36 mouse cellular contexts compared by ENCODE assay signal in the genomic region with DNA sequence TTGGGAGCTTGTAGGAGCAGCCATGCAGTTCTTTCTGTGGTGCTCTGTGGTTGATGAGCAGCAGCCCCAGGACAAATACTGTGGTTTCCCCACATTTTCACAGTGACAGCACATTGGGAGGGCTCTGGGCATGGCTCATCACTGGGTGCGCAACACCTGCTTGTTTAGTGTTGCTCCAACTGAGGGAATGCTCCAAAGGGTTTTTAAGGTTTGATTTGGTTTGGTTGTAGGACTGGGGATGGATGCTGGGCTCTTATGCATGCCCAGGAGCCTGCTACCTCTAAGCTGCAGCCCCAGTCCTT. TPM values are rescaled to one million over a fixed set of nuclear protein-coding genes. Genes with fewer than 3 reads are reported as not detected.
A peak's percentile ranks its signal among the peaks of the same experiment; 100 is the strongest.
DNase-seq lines count a peak whose midpoint lies in the region; ATAC-seq and TF ChIP-seq lines count a peak whose summit lies in the region.
"Had no signal": no experiment of that assay in that cellular context is flagged by ENCODE, and none has a peak within 500 bp of the region (broad histone marks: within the 10 kb centered on the region; RNA-seq: fewer than 3 reads in every experiment).

No protein-coding gene starts in this region.

- no peaks in the 10 kb centered on the region for H3K9me3 ChIP-seq in lung, postnatal 0 days (ENCODE audit: low read length)
- H3K9me3 ChIP-seq: embryonic facial prominence, embryonic 13.5 days; forebrain, embryonic 12.5 days; heart, embryonic 12.5 days; hindbrain, embryonic 10.5 days; hindbrain, embryonic 15.5 days; liver, embryonic 15.5 days; lung, embryonic 15.5 days; neural tube, embryonic 12.5 days had no signal

- CTCF ChIA-PET in Patski (lab: Charles Lee), result interaction anchor here (1.1 to 1.8 kb wide), 5 partner anchors 10 to 158 kb away, joined by 3 to 5 read pairs (median 4); no protein-coding TSS in a partner anchor

- no peaks in the 10 kb centered on the region for H3K27me3 ChIP-seq in Patski
- no peaks in the 10 kb centered on the region for H3K27me3 ChIP-seq in splenic B cell, adult 2 months (ENCODE audit: control insufficient read depth, insufficient read depth, low read length, poor library complexity, severe bottlenecking)
- H3K27me3 ChIP-seq in lung, postnatal 0 days (replicated peaks; ENCODE audit: insufficient read depth, low read length), result no peaks in the 10 kb centered on the region
- H3K27me3 ChIP-seq: embryonic facial prominence, embryonic 13.5 days; forebrain, embryonic 12.5 days; heart, embryonic 12.5 days; hindbrain, embryonic 15.5 days; liver, embryonic 15.5 days; lung, embryonic 15.5 days; neural tube, embryonic 12.5 days had no signal

- in situ Hi-C loops in Patski (cut with MboI; ENCODE audit: low pct_unique_long_range_greater_than_20kb), result no loop called here

- no peak overlapping the region for H3K4me2 ChIP-seq in lung, postnatal 0 days (replicated peaks; ENCODE audit: low read depth, low read length)
- H3K4me2 ChIP-seq: embryonic facial prominence, embryonic 13.5 days; forebrain, embryonic 12.5 days; heart, embryonic 12.5 days; hindbrain, embryonic 15.5 days; liver, embryonic 15.5 days; lung, embryonic 15.5 days; midbrain, embryonic 11.5 days; neural tube, embryonic 12.5 days had no signal

- 100% methylated on average over 1 of the region's 1 CpGs for WGBS in lung, postnatal 0 days

- no peak overlapping the region for H3K27ac ChIP-seq in lung, postnatal 0 days (ENCODE audit: low read length)
- H3K27ac ChIP-seq: forebrain, embryonic 12.5 days; heart, adult 2 months; hindbrain, embryonic 10.5 days; hindbrain, embryonic 15.5 days; liver, embryonic 15.5 days; lung, embryonic 15.5 days; neural tube, embryonic 12.5 days had no signal

- H3K36me3 ChIP-seq in splenic B cell, adult 2 months (ENCODE audit: control insufficient read depth, insufficient read depth, low read length, poor library complexity, severe bottlenecking), result no peaks in the 10 kb centered on the region; the same call in 1 of the 2 replicates
- H3K36me3 ChIP-seq in lung, postnatal 0 days (ENCODE audit: insufficient read depth, low read length), result no peaks in the 10 kb centered on the region
- H3K36me3 ChIP-seq: lung, embryonic 15.5 days had no signal

- DNase-seq in heart, adult 11 months, result peak; percentile 79
- DNase-seq in heart, postnatal 25 days (ENCODE audit: low spot score), result no peak
- peak; percentile 76 for DNase-seq in 3134 (ENCODE audit: extremely low read depth, insufficient read length, low spot score)
- DNase-seq in Patski (ENCODE audit: low read depth, low spot score), result peak; percentile 60
- peak; percentile 11 for DNase-seq in splenic B cell, adult 2 months (ENCODE audit: low read depth, low spot score)
- DNase-seq in lung, postnatal 0 days (ENCODE audit: low spot score), result no peak
- no peak for DNase-seq in thymus, postnatal 0 days (ENCODE audit: low spot score)
- DNase-seq: adrenal gland, adult 8-10 months; cerebellum, adult 8-10 months; cerebellum, postnatal 36 days; embryo, embryonic 11 days; gastrocnemius, postnatal 36 days; heart, adult 2 months; kidney, adult 8-10 months; kidney, postnatal 25 days; layer of hippocampus, postnatal 36 days; lung, postnatal 36 days; right cerebral cortex, adult 18-20 months; spleen, adult 18-20 months; thymus, postnatal 14 days had no signal

- POLR2A ChIA-PET in Patski (lab: Charles Lee), result interaction anchor here (1.7 kb wide), 1 partner anchor 158 kb away, joined by 8 read pairs; a partner anchor contains a TSS

- no peak for TF ChIP-seq EP300 in lung, postnatal 0 days (IDR thresholded peaks at IDR 0.05)

- intact Hi-C loops in heart, postnatal 25 days (cut with DNase I), result no loop called here

- no peak for TF ChIP-seq CTCF in Patski (IDR thresholded peaks at IDR 0.05)
- TF ChIP-seq CTCF in lung, postnatal 0 days (IDR thresholded peaks at IDR 0.05), result no peak

- no peak overlapping the region for H3K4me3 ChIP-seq in lung, postnatal 0 days (ENCODE audit: low read depth, low read length)
- H3K4me3 ChIP-seq: embryonic facial prominence, embryonic 13.5 days; forebrain, embryonic 12.5 days; heart, adult 2 months; heart, embryonic 12.5 days; hindbrain, embryonic 10.5 days; hindbrain, embryonic 15.5 days; liver, embryonic 15.5 days; lung, embryonic 15.5 days; neural tube, embryonic 12.5 days had no signal

- no peak overlapping the region for H3K9ac ChIP-seq in lung, postnatal 0 days (replicated peaks; ENCODE audit: low read depth)
- H3K9ac ChIP-seq: embryonic facial prominence, embryonic 13.5 days; forebrain, embryonic 12.5 days; heart, embryonic 12.5 days; hindbrain, embryonic 15.5 days; liver, embryonic 15.5 days; lung, embryonic 15.5 days; neural tube, embryonic 12.5 days had no signal

- peak; percentile 93 for ATAC-seq in Patski
- no peak for ATAC-seq in cerebellum, adult (ENCODE audit: insufficient number of reproducible peaks, low FRiP score, low TSS enrichment)
- ATAC-seq in lung, postnatal 0 days, result no peak
- ATAC-seq: CD4-positive, CD25-positive, alpha-beta regulatory T cell, adult 4 months; midbrain, embryonic 16.5 days had no signal

- H3K4me1 ChIP-seq in lung, postnatal 0 days (ENCODE audit: insufficient read depth, low read depth, low read length), result 0 out of 2 replicates have a peak, but pooled peaks cover 3% of the 10 kb centered on the region
- H3K4me1 ChIP-seq: forebrain, embryonic 12.5 days; hindbrain, embryonic 10.5 days; hindbrain, embryonic 15.5 days; neural tube, embryonic 12.5 days had no signal

RNA-seq across cellular contexts. Expression of a gene that starts 39.8 kb away (rescaled TPM):
- 1 to 10 TPM; 7.1 TPM for total RNA-seq in heart, postnatal 25 days (2021)
- polyA plus RNA-seq in Patski (2021), result 18.6 TPM
- polyA plus RNA-seq in lung, postnatal 0 days (2015; fragmentation: Nextera tagmentation; extraction: Ambion mirVana), result 7.4 and 7.9 TPM in 2 replicates
- polyA plus RNA-seq in thymus, postnatal 0 days (2015; fragmentation: Nextera tagmentation; extraction: Ambion mirVana), result 19.7 and 21.3 TPM in 2 replicates

RNA-seq across cellular contexts. Expression of a gene that starts 58.9 kb away (rescaled TPM):
- total RNA-seq in heart, postnatal 25 days (2021), result not detected
- polyA plus RNA-seq in Patski (2021), result not detected
- 55.6 and 56.4 TPM in 2 replicates for polyA plus RNA-seq in lung, postnatal 0 days (2015; fragmentation: Nextera tagmentation; extraction: Ambion mirVana)
- polyA plus RNA-seq in thymus, postnatal 0 days (2015; fragmentation: Nextera tagmentation; extraction: Ambion mirVana), result 0.33 and 0.44 TPM in 2 replicates
- total RNA-seq: gastrocnemius, adult 18-20 months; gastrocnemius, postnatal 36 days; heart, adult 2 months; liver, adult 2 months; megakaryocyte, adult 5-6 weeks had no signal
- polyA plus RNA-seq: CD4-positive, CD25-positive, alpha-beta regulatory T cell, adult 4 months; liver, adult 2 months; liver, embryonic 15.5 days; urinary bladder, adult 2 months had no signal

Comparison
In these comparisons a context has a peak if more than half of its experiments do, and no peak if none do; other contexts are left out.
1. DNase-seq: peak in heart, adult 11 months (single experiment), 3134 (single experiment), Patski (single experiment) and splenic B cell, adult 2 months (single experiment); none in heart, postnatal 25 days (single experiment), lung, postnatal 0 days (single experiment) and thymus, postnatal 0 days (single experiment).
2. RNA of a gene that starts 58.9 kb away (polyA plus RNA-seq): 55.6 to 56.4 TPM in lung, postnatal 0 days; 0.33 to 0.44 TPM in thymus, postnatal 0 days and not detected in Patski (single experiment); every median in the first group is over 10 times any median in the second.